Mouse (Mus musculus): ENCODE measurements at regions not wholly inside any gene's neighbourhood (a gene's known extent, or its start where the extent isn't known, plus 50 kb on each side); places are given as distances from the start of the nearest gene placed in this dataset.
"Not testable (repeated sequence)": the region's sequence is repeated elsewhere in the genome, so short reads cannot be mapped to it uniquely, and the experiment has no call there.

- DNase-seq = no peak
Observed at GRCm38 (mm10) chr11:45262198-45262597, 589.7 kb upstream of the Clint1 start.

DNA sequence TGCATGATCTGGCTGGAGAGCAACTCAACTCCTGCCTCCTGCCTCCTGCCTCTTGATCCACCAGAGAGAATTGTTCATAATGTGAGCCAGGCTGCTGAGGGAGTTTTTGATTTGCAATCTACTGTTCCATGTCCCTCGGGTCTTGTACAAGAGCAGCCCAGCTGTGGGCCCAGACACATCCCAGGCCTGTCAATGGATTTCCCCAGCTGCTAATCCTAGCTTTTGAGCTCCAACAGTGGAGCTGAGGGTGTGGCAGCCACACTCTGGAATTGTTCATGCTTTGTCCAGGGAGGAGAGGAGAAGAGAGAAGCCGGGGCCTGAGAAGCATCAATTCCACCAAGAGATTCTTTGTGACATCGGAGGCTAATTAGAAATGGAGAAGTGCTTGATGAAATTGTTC is 587.9 kb upstream of the Clint1 start:
- no peak for DNase-seq

GRCm38 (mm10) chr11:45265171-45265988 is 586.5 kb upstream of the Clint1 start:
- no peak for DNase-seq

GRCm38 (mm10) chr11:45265989-45266302 is 585.9 kb upstream of the Clint1 start:
- DNase-seq = no peak

GRCm38 (mm10) chr11:45269215-45269614 is 582.6 kb upstream of the Clint1 start:
- DNase-seq = no peak

DNA sequence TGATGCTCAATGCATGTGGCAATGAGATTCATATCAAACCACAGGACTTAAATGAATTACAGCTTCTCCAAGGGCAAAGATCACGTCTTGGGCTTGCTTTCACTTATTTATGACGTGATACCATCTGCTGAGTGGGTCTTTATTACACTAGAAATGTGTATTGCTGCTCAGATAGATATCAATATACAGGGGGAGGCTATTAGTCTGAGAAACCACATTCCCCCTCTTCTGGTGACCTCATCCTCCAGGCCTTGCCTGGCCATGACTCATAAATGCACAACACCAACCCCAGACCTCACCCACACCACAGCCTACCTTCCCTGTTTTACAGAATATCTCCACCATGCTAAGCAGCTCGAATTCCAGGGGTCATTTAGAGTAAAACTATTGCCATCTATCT is 580.6 kb upstream of the Clint1 start:
- no peak for DNase-seq

- DNase-seq = no peak
Observed at GRCm38 (mm10) chr11:45274446-45275119, 577.3 kb upstream of the Clint1 start.

DNA sequence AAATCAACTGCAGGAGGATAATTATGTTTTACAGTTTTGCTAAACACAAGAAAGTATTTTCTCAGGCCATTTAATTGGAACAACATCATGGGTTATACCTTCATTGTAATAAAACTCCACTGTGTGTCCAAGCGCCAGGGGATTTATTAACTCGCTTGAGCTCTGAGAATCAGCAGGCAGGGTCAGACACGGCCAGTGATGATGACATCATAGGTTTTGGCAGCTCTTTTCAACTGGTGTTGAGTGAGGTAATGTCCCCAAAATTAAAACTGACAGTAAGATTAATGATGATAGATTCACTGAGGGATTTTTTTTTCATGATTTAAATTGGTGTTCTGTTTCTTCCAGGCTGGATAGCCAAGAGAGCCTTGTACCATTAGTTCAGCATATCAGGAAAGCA is 576.7 kb upstream of the Clint1 start:
- DNase-seq = no peak

DNA sequence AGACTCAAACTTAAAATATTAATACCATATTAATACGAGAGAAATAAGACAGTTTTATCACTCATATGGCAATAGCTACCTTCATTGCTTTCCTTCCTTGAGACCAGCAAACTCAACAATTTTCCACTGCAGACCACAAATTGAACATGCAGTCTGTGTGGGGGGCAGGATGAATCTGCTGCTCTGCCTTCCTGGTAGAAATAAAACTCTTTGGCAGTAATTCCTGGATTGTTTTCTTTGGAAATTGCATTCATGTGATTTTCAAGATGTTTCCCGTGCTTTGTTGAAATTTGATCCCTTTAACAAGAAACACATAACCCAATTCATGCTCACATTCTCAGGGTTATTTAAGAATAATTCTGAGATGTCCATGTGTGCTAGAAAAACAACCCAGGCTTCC is 555.1 kb upstream of the Clint1 start:
- DNase-seq = no peak

- DNase-seq = no peak
Observed at GRCm38 (mm10) chr11:45311934-45312333, 539.9 kb upstream of the Clint1 start.

- no peak for DNase-seq
Observed at GRCm38 (mm10) chr11:45323766-45324165, 528.1 kb upstream of the Clint1 start.

DNA sequence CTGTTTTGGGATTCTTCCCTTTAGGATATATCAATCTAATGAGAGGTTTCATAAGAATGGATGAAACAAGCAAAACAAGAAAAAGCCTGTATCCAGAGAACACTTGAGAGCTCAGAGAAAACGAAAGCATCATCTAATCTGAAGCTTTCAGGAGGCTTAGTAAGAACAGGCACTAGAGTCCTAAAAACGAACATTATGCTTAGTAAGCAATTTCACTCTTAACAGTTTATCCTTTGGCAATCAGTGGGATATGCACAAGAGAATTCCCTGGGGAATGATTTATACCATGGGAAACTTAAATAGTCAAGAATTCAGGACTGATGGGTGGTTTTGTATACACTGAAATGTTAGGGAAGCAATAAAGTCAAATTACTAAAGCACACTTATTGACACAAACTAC is 521.5 kb upstream of the Clint1 start:
- no peak for DNase-seq

DNA sequence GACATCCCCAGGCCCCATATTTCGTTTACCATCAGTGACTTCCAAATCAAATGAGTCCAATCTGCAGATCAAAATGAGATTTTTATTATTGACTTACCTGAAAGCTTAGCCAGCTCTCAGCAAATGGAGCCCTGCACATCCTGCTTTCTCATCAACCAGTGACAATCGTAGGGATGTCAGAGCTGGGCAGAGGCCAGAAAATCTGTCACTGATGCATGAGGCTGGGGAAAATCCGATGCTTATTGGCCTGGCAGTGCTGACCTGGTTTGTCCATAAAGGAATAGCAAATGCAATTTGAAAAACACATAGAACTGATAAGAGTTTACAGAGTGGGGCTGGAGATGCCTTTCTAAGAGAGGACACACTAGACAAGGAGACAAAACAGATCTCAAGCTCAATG is 518.1 kb upstream of the Clint1 start:
- DNase-seq = no peak

GRCm38 (mm10) chr11:45349331-45349730 is 502.5 kb upstream of the Clint1 start:
- DNase-seq = no peak

GRCm38 (mm10) chr11:45365343-45365742 is 486.5 kb upstream of the Clint1 start:
- no peak for DNase-seq

- DNase-seq = no peak
Observed at GRCm38 (mm10) chr11:45389243-45390146, 462.4 kb upstream of the Clint1 start.

GRCm38 (mm10) chr11:45396009-45396408 is 455.8 kb upstream of the Clint1 start:
- DNase-seq = peak; percentile 10

DNA sequence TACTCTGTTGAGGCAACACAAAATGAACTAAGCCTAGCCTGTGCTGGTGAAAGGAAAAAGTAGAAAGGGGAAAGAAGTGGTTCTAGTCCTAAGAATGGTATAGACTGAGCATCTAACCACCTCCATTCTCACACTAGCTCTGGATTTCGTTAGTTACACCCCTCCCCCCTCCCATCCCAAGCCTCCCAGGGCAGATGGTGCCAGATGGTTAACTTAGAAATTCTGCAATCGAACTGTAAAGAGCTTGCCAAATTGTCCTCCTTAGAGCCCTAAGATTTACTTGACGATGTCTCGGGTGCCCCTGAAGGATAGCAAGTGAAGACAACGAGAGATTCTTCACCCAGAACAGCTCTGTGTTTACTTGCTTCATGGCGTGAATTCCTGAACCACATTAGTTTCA is 453.7 kb upstream of the Clint1 start:
- no peak for DNase-seq

DNA sequence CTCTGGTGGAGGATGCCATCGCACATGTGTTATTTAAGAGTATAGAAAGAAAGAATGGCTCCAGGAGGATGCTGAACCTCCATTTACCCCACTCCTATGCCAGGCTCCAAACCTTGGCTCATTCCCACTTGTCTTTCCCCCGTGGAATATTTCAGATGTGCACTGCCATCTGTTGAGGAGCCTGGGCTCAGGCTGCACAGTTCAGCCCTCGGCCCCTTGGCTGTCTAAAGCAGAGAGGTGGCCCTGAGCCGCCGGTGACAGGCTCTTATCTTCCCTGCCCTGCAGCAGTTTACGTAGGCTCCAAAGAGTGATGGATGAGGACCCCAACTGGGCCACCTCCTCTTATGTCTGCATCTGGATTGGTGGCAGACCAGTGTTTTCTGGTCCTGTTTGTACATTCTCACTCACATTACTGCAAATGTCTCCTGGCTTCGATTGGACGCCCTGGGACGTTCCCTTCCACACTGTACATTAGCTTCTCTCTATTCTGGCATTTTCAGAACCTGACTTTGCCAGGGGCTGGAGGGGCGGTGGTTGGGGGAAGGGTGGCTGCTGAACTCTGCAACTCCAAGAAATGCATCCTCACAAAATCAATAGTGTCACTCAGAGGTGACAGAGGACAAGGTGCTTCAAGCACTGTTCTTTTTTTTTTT is 447.3 kb upstream of the Clint1 start:
- no peak for DNase-seq

DNA sequence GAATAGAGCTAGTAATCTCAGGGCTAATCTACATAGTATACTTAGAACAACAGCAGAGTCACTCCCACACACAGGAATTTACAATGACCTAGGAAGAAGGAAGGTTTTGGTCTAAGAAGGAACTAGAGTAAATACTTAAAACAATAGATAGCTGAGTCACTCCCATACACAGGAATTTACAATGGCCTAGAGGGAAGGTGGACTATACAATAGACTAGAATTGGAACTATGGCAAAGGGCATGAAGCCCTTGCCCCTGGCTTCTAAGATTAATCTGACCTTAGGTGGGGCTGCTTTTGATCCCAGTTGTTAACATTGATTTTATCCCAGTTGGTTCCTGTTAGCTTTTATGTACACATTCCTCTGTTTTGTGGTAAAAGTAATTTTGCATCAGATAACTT is 427.8 kb upstream of the Clint1 start:
- not testable (repeated sequence) for DNase-seq

- no peak for DNase-seq
Observed at GRCm38 (mm10) chr11:45440937-45441720, 410.7 kb upstream of the Clint1 start.

DNA sequence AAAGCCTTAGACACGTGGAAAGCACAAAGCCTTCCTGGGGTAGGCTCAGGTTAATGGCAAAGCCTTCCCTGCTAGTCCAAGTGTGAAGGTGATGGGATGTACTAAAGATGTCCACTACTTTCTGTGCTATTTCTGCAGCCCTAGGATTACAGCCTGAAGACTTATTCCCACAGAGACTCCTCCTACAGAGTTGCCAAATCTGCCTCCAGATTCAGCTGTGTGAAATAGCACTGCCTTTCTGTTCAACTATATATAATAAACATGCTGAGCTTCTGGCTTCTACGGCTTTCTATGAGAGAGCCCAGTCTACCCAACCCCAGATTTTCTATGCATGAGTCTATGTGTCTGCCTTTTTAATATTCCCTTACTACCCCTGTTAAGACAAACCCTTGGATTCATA is 405.3 kb upstream of the Clint1 start:
- DNase-seq = no peak
